Mouse (Mus musculus): ENCODE measurements around the gene Smyd3. TPM values are rescaled to one million over a fixed set of nuclear protein-coding genes. Genes with fewer than 3 reads are reported as not detected.
A peak's percentile ranks its signal among the peaks of the same experiment; 100 is the strongest.

Gene Smyd3
- polyA plus RNA-seq, 1 experiment from 2014 or later, result 18.2 TPM

- peak; percentile 46 for DNase-seq (ENCODE audit: low spot score)
- H3K36me3 ChIP-seq (ENCODE audit: control insufficient read depth, insufficient read depth, low read length), result no peaks in the 10 kb centered on the region
- H3K9me3 ChIP-seq (replicated peaks; ENCODE audit: control insufficient read depth, low read length), result no peaks in the 10 kb centered on the region
- H3K9ac ChIP-seq (ENCODE audit: low read length), result no peak overlapping the region
- H3K27me3 ChIP-seq (replicated peaks; ENCODE audit: control insufficient read depth, insufficient read depth, low read length), result no peaks in the 10 kb centered on the region
- peak; percentile 55; the same call in 1 of the 2 replicates for ATAC-seq
- WGBS, result 42% methylated on average over 11 of the region's 11 CpGs
- peaks cover 7% of the 10 kb centered on the region; the same call in 1 of the 2 replicates for H3K4me1 ChIP-seq (ENCODE audit: control insufficient read depth, insufficient read depth, low read length)
- H3K4me2 ChIP-seq (ENCODE audit: low read length), result no peak overlapping the region
- H3K27ac ChIP-seq (ENCODE audit: low read depth, low read length), result no peak overlapping the region
- no peak overlapping the region for H3K4me3 ChIP-seq (ENCODE audit: low read depth, low read length)
Observed at GRCm38 (mm10) chr1:179261496-179261966, 256.3 kb downstream of the Smyd3 start.

- H3K9me3 ChIP-seq (replicated peaks; ENCODE audit: control insufficient read depth, low read length), result no peaks in the 10 kb centered on the region
- no peaks in the 10 kb centered on the region for H3K27me3 ChIP-seq (replicated peaks; ENCODE audit: control insufficient read depth, insufficient read depth, low read length)
- no peak for DNase-seq (ENCODE audit: low spot score)
- H3K4me2 ChIP-seq (ENCODE audit: low read length), result no peak overlapping the region
- H3K36me3 ChIP-seq (ENCODE audit: control insufficient read depth, insufficient read depth, low read length), result no peaks in the 10 kb centered on the region
- 77% methylated on average over 11 of the region's 11 CpGs for WGBS
- H3K27ac ChIP-seq (ENCODE audit: low read depth, low read length), result no peak overlapping the region
- no peak overlapping the region for H3K4me3 ChIP-seq (ENCODE audit: low read depth, low read length)
- no peaks in the 10 kb centered on the region; the same call in 1 of the 2 replicates for H3K4me1 ChIP-seq (ENCODE audit: control insufficient read depth, insufficient read depth, low read length)
- ATAC-seq, result no peak
- no peak overlapping the region for H3K9ac ChIP-seq (ENCODE audit: low read length)
Observed at GRCm38 (mm10) chr1:179255826-179256512, 261.9 kb downstream of the Smyd3 start.

GRCm38 (mm10) chr1:179254531-179254930 is 263.3 kb downstream of the Smyd3 start:
- Histone ChIP-seq H3K36me3 (ENCODE audit: control insufficient read depth, insufficient read depth, low read length) (no peaks in the 10 kb centered on the region), H3K9me3 (replicated peaks; ENCODE audit: control insufficient read depth, low read length) (no peaks in the 10 kb centered on the region), H3K4me3 (ENCODE audit: low read depth, low read length) (no peak overlapping the region), H3K27me3 (replicated peaks; ENCODE audit: control insufficient read depth, insufficient read depth, low read length) (no peaks in the 10 kb centered on the region), H3K4me2 (ENCODE audit: low read length) (no peak overlapping the region), H3K4me1 (ENCODE audit: control insufficient read depth, insufficient read depth, low read length) (no peaks in the 10 kb centered on the region; the same call in 1 of the 2 replicates), H3K27ac (ENCODE audit: low read depth, low read length) (no peak overlapping the region), H3K9ac (ENCODE audit: low read length) (no peak overlapping the region)
- DNase-seq (ENCODE audit: low spot score) (no peak), ATAC-seq (no peak)
- WGBS, result 18% methylated on average over 3 of the region's 3 CpGs

GRCm38 (mm10) chr1:179252611-179253010 is 265.2 kb downstream of the Smyd3 start:
- DNase-seq (ENCODE audit: low spot score) (no peak), ATAC-seq (no peak)
- no peaks in the 10 kb centered on the region for H3K9me3 ChIP-seq (replicated peaks; ENCODE audit: control insufficient read depth, low read length)
- no peak overlapping the region for H3K9ac ChIP-seq (ENCODE audit: low read length)
- 67% methylated on average over 4 of the region's 4 CpGs for WGBS
- H3K4me1 ChIP-seq (ENCODE audit: control insufficient read depth, insufficient read depth, low read length), result peaks cover 7% of the 10 kb centered on the region; the same call in 1 of the 2 replicates
- H3K36me3 ChIP-seq (ENCODE audit: control insufficient read depth, insufficient read depth, low read length), result no peaks in the 10 kb centered on the region
- H3K27me3 ChIP-seq (replicated peaks; ENCODE audit: control insufficient read depth, insufficient read depth, low read length), result no peaks in the 10 kb centered on the region
- no peak overlapping the region for H3K27ac ChIP-seq (ENCODE audit: low read depth, low read length)
- no peak overlapping the region for H3K4me2 ChIP-seq (ENCODE audit: low read length)
- no peak overlapping the region for H3K4me3 ChIP-seq (ENCODE audit: low read depth, low read length)

- WGBS, result 87% methylated on average over 3 of the region's 3 CpGs
- peak; percentile 10; the same call in 1 of the 2 replicates for ATAC-seq
- H3K27ac ChIP-seq (ENCODE audit: low read depth, low read length), result no peak overlapping the region
- H3K9ac ChIP-seq (ENCODE audit: low read length), result no peak overlapping the region
- H3K9me3 ChIP-seq (replicated peaks; ENCODE audit: control insufficient read depth, low read length), result no peaks in the 10 kb centered on the region
- peaks cover 7% of the 10 kb centered on the region; the same call in 1 of the 2 replicates for H3K4me1 ChIP-seq (ENCODE audit: control insufficient read depth, insufficient read depth, low read length)
- no peaks in the 10 kb centered on the region for H3K27me3 ChIP-seq (replicated peaks; ENCODE audit: control insufficient read depth, insufficient read depth, low read length)
- no peak overlapping the region for H3K4me3 ChIP-seq (ENCODE audit: low read depth, low read length)
- H3K4me2 ChIP-seq (ENCODE audit: low read length), result no peak overlapping the region
- no peak for DNase-seq (ENCODE audit: low spot score)
- H3K36me3 ChIP-seq (ENCODE audit: control insufficient read depth, insufficient read depth, low read length), result no peaks in the 10 kb centered on the region
Observed at GRCm38 (mm10) chr1:179250388-179250787, 267.5 kb downstream of the Smyd3 start.

- Histone ChIP-seq H3K27ac (ENCODE audit: low read depth, low read length) (no peak overlapping the region), H3K9me3 (replicated peaks; ENCODE audit: control insufficient read depth, low read length) (no peaks in the 10 kb centered on the region), H3K27me3 (replicated peaks; ENCODE audit: control insufficient read depth, insufficient read depth, low read length) (no peaks in the 10 kb centered on the region), H3K9ac (ENCODE audit: low read length) (no peak overlapping the region), H3K4me1 (ENCODE audit: control insufficient read depth, insufficient read depth, low read length) (no peaks in the 10 kb centered on the region), H3K4me3 (ENCODE audit: low read depth, low read length) (no peak overlapping the region), H3K36me3 (ENCODE audit: control insufficient read depth, insufficient read depth, low read length) (no peaks in the 10 kb centered on the region), H3K4me2 (ENCODE audit: low read length) (no peak overlapping the region)
- no peak for DNase-seq (ENCODE audit: low spot score)
- no peak for ATAC-seq
- WGBS, result 73% methylated on average over 8 of the region's 8 CpGs
Observed at GRCm38 (mm10) chr1:179243554-179243953, 274.3 kb downstream of the Smyd3 start.

GRCm38 (mm10) chr1:179240663-179241279 is 277.1 kb downstream of the Smyd3 start:
- ATAC-seq, result no peak
- WGBS, result 92% methylated on average over 6 of the region's 6 CpGs
- H3K4me3 ChIP-seq (ENCODE audit: low read depth, low read length), result no peak overlapping the region

GRCm38 (mm10) chr1:179238639-179239038 is 279.2 kb downstream of the Smyd3 start:
- Histone ChIP-seq H3K9ac (ENCODE audit: low read length) (no peak overlapping the region), H3K4me3 (ENCODE audit: low read depth, low read length) (no peak overlapping the region), H3K27me3 (replicated peaks; ENCODE audit: control insufficient read depth, insufficient read depth, low read length) (no peaks in the 10 kb centered on the region), H3K9me3 (replicated peaks; ENCODE audit: control insufficient read depth, low read length) (no peaks in the 10 kb centered on the region), H3K4me1 (ENCODE audit: control insufficient read depth, insufficient read depth, low read length) (no peaks in the 10 kb centered on the region), H3K4me2 (ENCODE audit: low read length) (no peak overlapping the region), H3K27ac (ENCODE audit: low read depth, low read length) (no peak overlapping the region), H3K36me3 (ENCODE audit: control insufficient read depth, insufficient read depth, low read length) (no peaks in the 10 kb centered on the region)
- 84% methylated on average over 2 of the region's 2 CpGs for WGBS
- ATAC-seq, result no peak
- DNase-seq (ENCODE audit: low spot score), result no peak

More at GRCm38 (mm10) chr1:179240663-179241279, 277.1 kb downstream of the Smyd3 start:
- Histone ChIP-seq H3K4me1 (ENCODE audit: control insufficient read depth, insufficient read depth, low read length) (no peaks in the 10 kb centered on the region), H3K27me3 (replicated peaks; ENCODE audit: control insufficient read depth, insufficient read depth, low read length) (no peaks in the 10 kb centered on the region), H3K27ac (ENCODE audit: low read depth, low read length) (no peak overlapping the region), H3K9me3 (replicated peaks; ENCODE audit: control insufficient read depth, low read length) (no peaks in the 10 kb centered on the region), H3K9ac (ENCODE audit: low read length) (no peak overlapping the region), H3K36me3 (ENCODE audit: control insufficient read depth, insufficient read depth, low read length) (no peaks in the 10 kb centered on the region), H3K4me2 (ENCODE audit: low read length) (no peak overlapping the region)
- DNase-seq (ENCODE audit: low spot score), result no peak

- H3K4me2 ChIP-seq (ENCODE audit: low read length), result no peak overlapping the region
- H3K27me3 ChIP-seq (replicated peaks; ENCODE audit: control insufficient read depth, insufficient read depth, low read length), result no peaks in the 10 kb centered on the region
- H3K36me3 ChIP-seq (ENCODE audit: control insufficient read depth, insufficient read depth, low read length), result no peaks in the 10 kb centered on the region
- H3K4me3 ChIP-seq (ENCODE audit: low read depth, low read length), result no peak overlapping the region
- no peak overlapping the region for H3K27ac ChIP-seq (ENCODE audit: low read depth, low read length)
- H3K4me1 ChIP-seq (ENCODE audit: control insufficient read depth, insufficient read depth, low read length), result no peaks in the 10 kb centered on the region
- no peaks in the 10 kb centered on the region for H3K9me3 ChIP-seq (replicated peaks; ENCODE audit: control insufficient read depth, low read length)
- DNase-seq (ENCODE audit: low spot score) (no peak), ATAC-seq (no peak)
- 41% methylated on average over 7 of the region's 7 CpGs for WGBS
- no peak overlapping the region for H3K9ac ChIP-seq (ENCODE audit: low read length)
Observed at GRCm38 (mm10) chr1:179237989-179238388, 279.9 kb downstream of the Smyd3 start.

Measured in forebrain, embryonic 14.5 days (tissue).